Mouse (Mus musculus): ENCODE measurements at regions not wholly inside any gene's neighbourhood (a gene's known extent, or its start where the extent isn't known, plus 50 kb on each side); places are given as distances from the start of the nearest gene placed in this dataset.

DNA sequence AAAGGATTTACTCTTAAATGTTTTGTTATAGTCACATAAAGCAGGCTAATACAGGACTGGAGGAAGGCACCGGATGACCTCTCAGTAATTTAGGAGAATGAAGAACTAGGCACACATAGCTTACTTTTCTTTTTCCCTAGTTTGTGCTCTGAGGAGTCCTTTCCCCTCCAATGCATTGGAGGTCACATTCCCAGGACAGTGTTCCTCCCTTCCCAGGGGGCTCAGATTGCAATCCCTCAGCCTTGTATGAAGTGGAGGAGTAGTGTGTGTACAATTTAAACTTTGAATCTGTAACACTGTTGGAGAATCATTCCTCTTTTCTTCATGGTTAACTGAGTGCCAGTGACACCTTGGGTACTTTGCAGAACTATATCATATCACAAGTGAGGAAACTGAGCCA, 109.5 kb upstream of the Npy start:
- Histone ChIP-seq H3K4me2 (ENCODE audit: low read depth, low read length, poor library complexity, severe bottlenecking) (no peak overlapping the region), H3K9ac (replicated peaks; ENCODE audit: low read length, poor library complexity, severe bottlenecking) (no peak overlapping the region), H3K27me3 (ENCODE audit: insufficient read depth, low read length) (no peaks in the 10 kb centered on the region), H3K4me1 (ENCODE audit: insufficient read depth, low read length) (no peaks in the 10 kb centered on the region), H3K36me3 (ENCODE audit: insufficient read depth, low read length) (no peaks in the 10 kb centered on the region), H3K9me3 (ENCODE audit: low read length) (no peaks in the 10 kb centered on the region), H3K4me3 (ENCODE audit: low read depth, low read length) (no peak overlapping the region), H3K27ac (ENCODE audit: low read depth, low read length) (no peak overlapping the region)
- no peak for TF ChIP-seq CTCF (IDR thresholded peaks at IDR 0.05)
- no peak for ATAC-seq (ENCODE audit: low FRiP score)
- DNase-seq (ENCODE audit: low spot score), result no peak
- WGBS, result 100% methylated on average over 1 of the region's 1 CpGs

- H3K4me3 ChIP-seq (ENCODE audit: low read depth, low read length), result no peak overlapping the region
- 0% methylated on average over 2 of the region's 2 CpGs for WGBS
- H3K36me3 ChIP-seq (ENCODE audit: insufficient read depth, low read length), result no peaks in the 10 kb centered on the region
- no peaks in the 10 kb centered on the region for H3K9me3 ChIP-seq (ENCODE audit: low read length)
- TF ChIP-seq CTCF (IDR thresholded peaks at IDR 0.05), result peak; percentile 63
- peak; percentile 66 for DNase-seq (ENCODE audit: low spot score)
- no peaks in the 10 kb centered on the region for H3K4me1 ChIP-seq (ENCODE audit: insufficient read depth, low read length)
- H3K9ac ChIP-seq (replicated peaks; ENCODE audit: low read length, poor library complexity, severe bottlenecking), result no peak overlapping the region
- no peak for ATAC-seq (ENCODE audit: low FRiP score)
- H3K27me3 ChIP-seq (ENCODE audit: insufficient read depth, low read length), result no peaks in the 10 kb centered on the region
- H3K4me2 ChIP-seq (ENCODE audit: low read depth, low read length, poor library complexity, severe bottlenecking), result no peak overlapping the region
- no peak overlapping the region for H3K27ac ChIP-seq (ENCODE audit: low read depth, low read length)
Observed at GRCm38 (mm10) chr6:49716520-49716919, 106.0 kb upstream of the Npy start.

DNA sequence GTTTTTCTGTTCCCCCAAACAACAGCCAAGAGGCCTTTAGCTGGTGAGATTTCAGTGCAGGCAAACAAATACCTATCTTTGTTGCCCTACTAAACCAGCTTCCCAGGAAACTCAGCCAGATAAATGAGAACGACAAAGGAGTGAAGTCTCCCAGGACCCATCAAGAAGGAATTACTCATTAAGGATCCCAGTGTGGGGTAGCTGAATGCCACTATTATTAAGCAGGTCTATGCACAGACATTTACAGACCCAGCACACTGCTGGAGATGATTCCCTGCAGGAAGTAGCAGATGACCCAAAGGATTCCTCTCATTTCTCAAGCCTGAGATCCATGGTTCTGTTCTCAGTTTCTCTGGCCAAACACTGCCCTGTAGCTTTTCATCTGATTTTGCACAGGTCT, 105.6 kb upstream of the Npy start:
- ATAC-seq (ENCODE audit: low FRiP score), result no peak
- TF ChIP-seq CTCF (IDR thresholded peaks at IDR 0.05), result no peak
- no peak overlapping the region for H3K9ac ChIP-seq (replicated peaks; ENCODE audit: low read length, poor library complexity, severe bottlenecking)
- 14% methylated on average over 1 of the region's 1 CpGs for WGBS
- no peak overlapping the region for H3K27ac ChIP-seq (ENCODE audit: low read depth, low read length)
- peak; percentile 14 for DNase-seq (ENCODE audit: low spot score)
- H3K9me3 ChIP-seq (ENCODE audit: low read length), result no peaks in the 10 kb centered on the region
- H3K36me3 ChIP-seq (ENCODE audit: insufficient read depth, low read length), result no peaks in the 10 kb centered on the region
- H3K4me3 ChIP-seq (ENCODE audit: low read depth, low read length), result no peak overlapping the region
- H3K4me1 ChIP-seq (ENCODE audit: insufficient read depth, low read length), result no peaks in the 10 kb centered on the region
- no peak overlapping the region for H3K4me2 ChIP-seq (ENCODE audit: low read depth, low read length, poor library complexity, severe bottlenecking)
- no peaks in the 10 kb centered on the region for H3K27me3 ChIP-seq (ENCODE audit: insufficient read depth, low read length)

DNA sequence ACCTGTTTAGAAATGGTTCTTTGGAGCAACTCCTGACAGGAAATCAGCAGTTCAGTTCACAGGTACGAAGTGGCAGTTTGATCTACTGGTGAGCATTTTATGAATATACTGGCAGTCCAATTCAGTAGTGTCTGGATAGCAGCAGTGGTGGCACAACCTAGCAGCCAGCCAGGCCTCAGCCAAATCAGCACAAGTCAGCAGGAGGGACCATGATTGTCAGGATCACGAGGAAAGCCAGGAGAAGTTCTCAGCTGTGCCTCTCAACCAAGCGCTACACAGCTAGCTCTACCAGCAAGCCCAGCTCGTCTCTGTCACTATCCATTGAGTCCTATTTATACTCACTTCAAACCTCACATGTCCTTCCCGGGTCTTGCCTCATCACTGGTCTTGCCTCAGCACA, 89.3 kb upstream of the Npy start:
- Histone ChIP-seq H3K9ac (replicated peaks; ENCODE audit: low read length, poor library complexity, severe bottlenecking) (no peak overlapping the region), H3K9me3 (ENCODE audit: low read length) (no peaks in the 10 kb centered on the region), H3K36me3 (ENCODE audit: insufficient read depth, low read length) (no peaks in the 10 kb centered on the region), H3K4me2 (ENCODE audit: low read depth, low read length, poor library complexity, severe bottlenecking) (no peak overlapping the region), H3K27ac (ENCODE audit: low read depth, low read length) (no peak overlapping the region), H3K4me1 (ENCODE audit: insufficient read depth, low read length) (no peaks in the 10 kb centered on the region), H3K27me3 (ENCODE audit: insufficient read depth, low read length) (no peaks in the 10 kb centered on the region), H3K4me3 (ENCODE audit: low read depth, low read length) (no peak overlapping the region)
- TF ChIP-seq CTCF (IDR thresholded peaks at IDR 0.05), result no peak
- ATAC-seq (ENCODE audit: low FRiP score) (no peak), DNase-seq (ENCODE audit: low spot score) (no peak)
- WGBS, result 80% methylated on average over 5 of the region's 5 CpGs

DNA sequence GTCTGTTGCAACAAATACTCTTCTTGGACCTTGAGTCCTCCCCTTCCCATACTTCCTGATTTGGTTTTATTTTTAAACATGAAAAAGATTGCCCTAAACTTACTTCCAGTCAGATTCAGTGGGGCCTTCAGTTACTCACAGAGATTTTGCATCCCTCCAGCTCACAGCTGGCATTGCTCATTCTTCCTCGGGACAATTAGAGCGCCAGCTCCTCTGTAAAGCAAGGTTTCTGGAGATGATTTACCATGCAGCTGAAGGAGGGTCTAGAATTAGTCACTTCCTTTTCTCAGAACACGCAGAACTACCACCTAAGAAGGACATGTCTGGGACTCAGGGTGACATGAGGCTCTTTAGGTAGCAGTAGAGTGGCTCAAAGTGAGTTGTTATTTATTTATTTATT, 79.4 kb upstream of the Npy start:
- Histone ChIP-seq H3K36me3 (ENCODE audit: insufficient read depth, low read length) (no peaks in the 10 kb centered on the region), H3K4me1 (ENCODE audit: insufficient read depth, low read length) (no peaks in the 10 kb centered on the region), H3K9ac (replicated peaks; ENCODE audit: low read length, poor library complexity, severe bottlenecking) (no peak overlapping the region), H3K27ac (ENCODE audit: low read depth, low read length) (no peak overlapping the region), H3K27me3 (ENCODE audit: insufficient read depth, low read length) (no peaks in the 10 kb centered on the region), H3K4me2 (ENCODE audit: low read depth, low read length, poor library complexity, severe bottlenecking) (no peak overlapping the region), H3K4me3 (ENCODE audit: low read depth, low read length) (no peak overlapping the region), H3K9me3 (ENCODE audit: low read length) (no peaks in the 10 kb centered on the region)
- no peak for TF ChIP-seq CTCF (IDR thresholded peaks at IDR 0.05)
- WGBS, result 79% methylated on average over 3 of the region's 3 CpGs
- DNase-seq (ENCODE audit: low spot score) (no peak), ATAC-seq (ENCODE audit: low FRiP score) (no peak)

- H3K9ac ChIP-seq (replicated peaks; ENCODE audit: low read length, poor library complexity, severe bottlenecking), result no peak overlapping the region
- no peaks in the 10 kb centered on the region for H3K27me3 ChIP-seq (ENCODE audit: insufficient read depth, low read length)
- H3K36me3 ChIP-seq (ENCODE audit: insufficient read depth, low read length), result no peaks in the 10 kb centered on the region
- no peak overlapping the region for H3K4me3 ChIP-seq (ENCODE audit: low read depth, low read length)
- no peaks in the 10 kb centered on the region for H3K4me1 ChIP-seq (ENCODE audit: insufficient read depth, low read length)
- H3K27ac ChIP-seq (ENCODE audit: low read depth, low read length), result no peak overlapping the region
- WGBS, result 58% methylated on average over 4 of the region's 4 CpGs
- DNase-seq (ENCODE audit: low spot score), result no peak
- no peak for ATAC-seq (ENCODE audit: low FRiP score)
- H3K4me2 ChIP-seq (ENCODE audit: low read depth, low read length, poor library complexity, severe bottlenecking), result no peak overlapping the region
- TF ChIP-seq CTCF (IDR thresholded peaks at IDR 0.05), result no peak
- H3K9me3 ChIP-seq (ENCODE audit: low read length), result no peaks in the 10 kb centered on the region
Observed at GRCm38 (mm10) chr6:49745301-49745700, 77.2 kb upstream of the Npy start.

GRCm38 (mm10) chr6:49750544-49750943, 72.0 kb upstream of the Npy start:
- ATAC-seq (ENCODE audit: low FRiP score) (no peak), DNase-seq (ENCODE audit: low spot score) (peak; percentile 19)
- Histone ChIP-seq H3K36me3 (ENCODE audit: insufficient read depth, low read length) (no peaks in the 10 kb centered on the region), H3K4me3 (ENCODE audit: low read depth, low read length) (no peak overlapping the region), H3K4me1 (ENCODE audit: insufficient read depth, low read length) (no peaks in the 10 kb centered on the region), H3K27me3 (ENCODE audit: insufficient read depth, low read length) (no peaks in the 10 kb centered on the region), H3K27ac (ENCODE audit: low read depth, low read length) (no peak overlapping the region), H3K9me3 (ENCODE audit: low read length) (no peaks in the 10 kb centered on the region), H3K9ac (replicated peaks; ENCODE audit: low read length, poor library complexity, severe bottlenecking) (no peak overlapping the region), H3K4me2 (ENCODE audit: low read depth, low read length, poor library complexity, severe bottlenecking) (no peak overlapping the region)
- peak; percentile 54 for TF ChIP-seq CTCF (IDR thresholded peaks at IDR 0.05)
- WGBS, result 59% methylated on average over 2 of the region's 2 CpGs
